Mouse (Mus musculus) forelimb bud, embryonic 11.5 days (tissue): ENCODE data around the gene Dmd.

ENCODE experiments used
- DNase-seq: peaks from one replicate; pipeline ENCODE4 v3.0.0-alpha.2; 2012; ENCODE audit warnings: low read depth, low spot score

The Dmd gene

GRCm38 (mm10) chrX:85048141-85049110 is 2099.8 kb downstream of the Dmd start:
- DNase-seq, result peak; percentile 16

- no peak for DNase-seq
These were observed 2100.9 kb downstream of the Dmd start for GRCm38 (mm10) chrX:85049593-85049992.

- DNase-seq, result no peak
These were observed 2124.9 kb downstream of the Dmd start for GRCm38 (mm10) chrX:85073602-85074001.

- DNase-seq, result peak; percentile 0
These were observed 2128.2 kb downstream of the Dmd start for GRCm38 (mm10) chrX:85076845-85077244.

GRCm38 (mm10) chrX:85077605-85078004 is 2128.9 kb downstream of the Dmd start:
- DNase-seq, result no peak

- no peak for DNase-seq
These were observed 2130.5 kb downstream of the Dmd start for GRCm38 (mm10) chrX:85079174-85079573.

- DNase-seq, result no peak
These were observed 2135.8 kb downstream of the Dmd start for GRCm38 (mm10) chrX:85084237-85085153.

GRCm38 (mm10) chrX:85089506-85089905 is 2140.8 kb downstream of the Dmd start:
- no peak for DNase-seq

GRCm38 (mm10) chrX:85093354-85093753 is 2144.7 kb downstream of the Dmd start:
- no peak for DNase-seq

GRCm38 (mm10) chrX:85098691-85099090 is 2150.0 kb downstream of the Dmd start:
- no peak for DNase-seq

GRCm38 (mm10) chrX:85112418-85112817 is 2163.7 kb downstream of the Dmd start:
- DNase-seq, result no peak

GRCm38 (mm10) chrX:85132706-85133105 is 2184.0 kb downstream of the Dmd start:
- no peak for DNase-seq

- no peak for DNase-seq
These were observed 2188.6 kb downstream of the Dmd start for GRCm38 (mm10) chrX:85137293-85137692.

GRCm38 (mm10) chrX:85171264-85171663 is 2222.6 kb downstream of the Dmd start:
- no peak for DNase-seq

- no peak for DNase-seq
These were observed 2238.9 kb downstream of the Dmd start for GRCm38 (mm10) chrX:85187565-85187964.

- DNase-seq, result peak; percentile 57
These were observed 2245.2 kb downstream of the Dmd start for GRCm38 (mm10) chrX:85193856-85194255.

GRCm38 (mm10) chrX:85197688-85198087 is 2249.0 kb downstream of the Dmd start:
- no peak for DNase-seq

GRCm38 (mm10) chrX:85199398-85199797 is 2250.7 kb downstream of the Dmd start:
- no peak for DNase-seq

GRCm38 (mm10) chrX:85207001-85207400 is 2258.3 kb downstream of the Dmd start:
- DNase-seq, result no peak

- DNase-seq, result no peak
These were observed 2278.2 kb downstream of the Dmd start for GRCm38 (mm10) chrX:85226883-85227282.

GRCm38 (mm10) chrX:85249379-85249778 is 2300.7 kb downstream of the Dmd start, which contains the start of gene Fthl17a:
Gene Fthl17a (plus strand): TSS chrX:85249679.
- no peak for DNase-seq
